Mouse (Mus musculus) embryonic stem cell, embryonic (primary cell): Measurements from ENCODE around the gene Ppp1r15a.

Experiments used
- CTCF ChIA-PET, 4 experiments: fragments of 300-600 bp in 2 of 4; fragments of 350-600 bp in 2 of 4; sonication (Branson Sonifier 250); formaldehyde crosslinking; loops; one replicate each; lab custom pipeline; 2022; ENCODE audit warnings: inconsistent platforms in 2 of 4; lab: Charles Lee
- POLR2A ChIA-PET, 4 experiments: fragments of 300-600 bp in 2 of 4; fragments of 350-600 bp in 2 of 4; sonication (Branson Sonifier 250); formaldehyde crosslinking; loops; one replicate each; lab custom pipeline; 2022; ENCODE audit warnings: antibody characterized with exemption in 4 of 4, inconsistent platforms in 1 of 4; lab: Charles Lee

Ppp1r15a gene

GRCm38 (mm10) chr7:45525809-45526473 lies at the start of gene Ppp1r15a, which contains the start of gene Plekha4:
Gene Ppp1r15a (minus strand): TSS chr7:45526268.
Gene Plekha4 (plus strand): TSS chr7:45526330.
- POLR2A ChIA-PET = interaction anchor here (0.6 to 7.9 kb wide), 166 partner anchors 8 to 828 kb away, joined by 3 to 140 read pairs (median 5); partner anchors contain the start of genes Ftl1 (in 4 of the 4), Bax (in 3 of the 4), Bcat2 (in 3 of the 4) and Fut1 (in 3 of the 4)
- CTCF ChIA-PET = interaction anchor here in 2 of 4 experiments (0.6 to 1.3 kb wide), 11 partner anchors 9 to 67 kb away, joined by 3 to 9 read pairs (median 3); partner anchors contain the start of gene Tulp2 (in 1 of the 2)

DNA sequence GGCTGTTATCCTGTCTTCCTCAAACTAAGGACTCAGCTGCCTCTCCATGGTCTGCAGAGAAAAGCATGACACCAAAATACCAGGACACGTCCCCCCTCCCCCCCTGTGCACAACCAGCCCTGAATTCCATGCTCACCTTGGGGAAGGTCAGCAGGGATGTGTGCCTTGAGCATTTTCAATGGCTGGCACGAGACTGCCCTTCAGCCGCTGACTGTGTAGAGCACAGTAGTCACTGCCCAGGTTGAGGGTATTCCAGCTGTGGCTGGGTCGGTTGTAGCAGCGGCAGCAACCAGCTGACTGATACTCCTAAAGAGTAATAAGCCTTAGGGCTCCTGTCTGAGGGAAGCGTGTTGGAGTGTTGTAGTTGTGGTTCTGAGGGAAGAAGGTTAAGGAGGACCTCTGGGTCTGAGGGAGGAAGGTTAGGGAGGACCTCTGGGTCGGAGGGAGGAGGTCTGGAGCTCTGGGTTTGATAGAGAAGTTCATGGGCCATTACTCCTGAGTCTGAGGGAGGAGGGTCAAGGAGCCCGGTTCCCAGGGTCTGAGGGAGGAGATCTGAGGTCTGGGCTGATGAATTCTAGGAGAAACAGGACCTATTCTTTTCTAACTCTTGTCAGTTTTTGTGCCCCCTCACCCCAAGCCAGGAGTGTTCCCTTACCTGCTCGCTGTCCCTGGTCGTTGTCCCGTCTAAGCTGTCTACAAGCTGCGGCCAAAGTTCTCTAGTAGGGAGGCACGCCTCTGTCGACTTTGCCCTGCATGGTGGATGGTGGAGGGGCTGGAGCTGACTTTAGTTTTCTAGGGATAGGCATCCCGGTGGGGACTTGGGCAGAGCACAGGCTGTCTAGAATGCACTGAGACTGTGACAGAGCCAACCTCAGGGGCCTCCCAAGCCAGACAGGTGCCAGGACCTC lies 48.7 kb upstream of the Ppp1r15a start:
- ChIA-PET POLR2A (interaction anchor here (0.5 to 46.0 kb wide), 24 partner anchors 3 to 426 kb away, joined by 3 to 1068 read pairs (median 6); partner anchors contain the start of genes Plekha4 (in 3 of the 4), Ppp1r15a (in 3 of the 4), Ftl1 (in 2 of the 4) and Hsd17b14 (in 2 of the 4)), CTCF (interaction anchor here in 2 of 4 experiments (0.7 to 3.1 kb wide), 8 partner anchors 9 to 108 kb away, joined by 3 to 9 read pairs (median 4); no protein-coding TSS in a partner anchor)

DNA sequence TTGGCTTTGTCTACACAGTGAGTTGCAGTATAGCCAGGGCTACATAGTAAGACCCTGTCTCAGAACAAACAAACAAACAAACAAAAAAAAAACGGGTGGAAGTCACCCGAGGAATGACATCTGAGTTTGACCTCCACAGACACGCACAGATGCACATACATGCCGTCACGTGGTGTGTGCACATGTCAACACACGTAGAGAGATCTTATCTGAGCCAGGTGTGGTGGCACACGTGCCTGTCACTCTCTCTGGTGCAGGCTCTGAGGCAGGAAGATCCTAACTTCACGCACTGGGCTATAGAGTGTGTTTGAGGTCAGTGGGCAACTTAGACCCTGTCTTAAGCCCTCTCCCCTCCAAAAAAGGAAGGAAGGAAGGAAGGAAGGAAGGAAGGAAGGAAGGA lies 47.9 kb upstream of the Ppp1r15a start:
- ChIA-PET CTCF (interaction anchor here in 2 of 4 experiments (0.7 to 3.1 kb wide), 8 partner anchors 8 to 350 kb away, joined by 3 to 9 read pairs (median 4); no protein-coding TSS in a partner anchor), POLR2A (interaction anchor here in 3 of 4 experiments (0.6 to 46.0 kb wide), 23 partner anchors 2 to 751 kb away, joined by 3 to 1068 read pairs (median 10); partner anchors contain the start of genes Ftl1 (in 2 of the 3), Hsd17b14 (in 2 of the 3), Plekha4 (in 2 of the 3) and Ppp1r15a (in 2 of the 3))

DNA sequence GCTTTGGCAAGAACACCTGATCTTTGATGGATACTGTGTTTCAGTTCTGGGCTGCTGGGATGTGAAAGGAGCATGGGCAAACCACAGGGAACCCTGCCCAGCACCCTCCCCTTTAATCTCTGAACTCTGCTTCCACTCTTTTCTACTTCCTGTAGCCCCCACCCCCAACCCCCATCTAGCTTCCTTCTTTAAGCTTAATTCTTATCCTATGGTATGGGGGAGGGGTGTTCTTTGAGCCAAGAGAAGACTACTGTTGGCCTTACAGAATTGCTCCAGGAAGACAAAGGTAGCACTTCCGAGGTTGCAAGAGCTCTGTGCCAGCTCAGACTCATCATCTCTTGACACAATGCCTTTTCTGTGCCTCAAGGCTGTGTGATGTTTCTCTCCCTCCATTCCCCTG lies 45.9 kb upstream of the Ppp1r15a start:
- ChIA-PET CTCF (interaction anchor here in 3 of 4 experiments (0.5 to 1.4 kb wide), 5 partner anchors 11 to 329 kb away, joined by 3 to 5 read pairs (median 3); no protein-coding TSS in a partner anchor), POLR2A (interaction anchor here (0.5 to 46.0 kb wide), 29 partner anchors 10 to 257 kb away, joined by 3 to 1068 read pairs (median 4); partner anchors contain the start of genes Plekha4 (in 3 of the 4), Ppp1r15a (in 3 of the 4), Hsd17b14 (in 2 of the 4) and Tulp2 (in 2 of the 4))

- ChIA-PET POLR2A (interaction anchor here in 3 of 4 experiments (0.6 to 46.0 kb wide), 26 partner anchors 12 to 175 kb away, joined by 3 to 1068 read pairs (median 22); partner anchors contain the start of genes Plekha4 (in 3 of the 3), Ppp1r15a (in 3 of the 3), Bax (in 2 of the 3) and Hsd17b14 (in 2 of the 3)), CTCF (interaction anchor here in 2 of 4 experiments (0.5 to 1.6 kb wide), 3 partner anchors 19 to 1793 kb away, joined by 3 to 5 read pairs (median 3); no protein-coding TSS in a partner anchor)
Measured at GRCm38 (mm10) chr7:45570103-45570741, 44.2 kb upstream of the Ppp1r15a start, which contains the start of gene Bcat2. Gene Bcat2 (plus strand): TSS chr7:45570153.

- POLR2A ChIA-PET = interaction anchor here (0.5 to 46.0 kb wide), 101 partner anchors 3 to 1195 kb away, joined by 3 to 1068 read pairs (median 6); partner anchors contain the start of genes Bax (in 3 of the 4), Ftl1 (in 3 of the 4), Hsd17b14 (in 3 of the 4) and Plekha4 (in 3 of the 4)
Measured at GRCm38 (mm10) chr7:45568601-45569473, 42.8 kb upstream of the Ppp1r15a start.

GRCm38 (mm10) chr7:45567780-45568516 lies 41.9 kb upstream of the Ppp1r15a start:
- ChIA-PET POLR2A (interaction anchor here (0.5 to 46.0 kb wide), 99 partner anchors 4 to 858 kb away, joined by 3 to 1068 read pairs (median 6); partner anchors contain the start of genes Bax (in 3 of the 4), Ftl1 (in 3 of the 4), Hsd17b14 (in 3 of the 4) and Plekha4 (in 3 of the 4)), CTCF (interaction anchor here (0.6 to 2.6 kb wide), 29 partner anchors 8 to 306 kb away, joined by 3 to 17 read pairs (median 4); partner anchors contain the start of genes Dhdh (in 1 of the 4) and Ruvbl2 (in 1 of the 4))

More at GRCm38 (mm10) chr7:45568601-45569473, 42.8 kb upstream of the Ppp1r15a start:
- CTCF ChIA-PET = interaction anchor here (0.6 to 2.6 kb wide), 28 partner anchors 9 to 263 kb away, joined by 3 to 17 read pairs (median 4); partner anchors contain the start of gene Ruvbl2 (in 1 of the 4)

DNA sequence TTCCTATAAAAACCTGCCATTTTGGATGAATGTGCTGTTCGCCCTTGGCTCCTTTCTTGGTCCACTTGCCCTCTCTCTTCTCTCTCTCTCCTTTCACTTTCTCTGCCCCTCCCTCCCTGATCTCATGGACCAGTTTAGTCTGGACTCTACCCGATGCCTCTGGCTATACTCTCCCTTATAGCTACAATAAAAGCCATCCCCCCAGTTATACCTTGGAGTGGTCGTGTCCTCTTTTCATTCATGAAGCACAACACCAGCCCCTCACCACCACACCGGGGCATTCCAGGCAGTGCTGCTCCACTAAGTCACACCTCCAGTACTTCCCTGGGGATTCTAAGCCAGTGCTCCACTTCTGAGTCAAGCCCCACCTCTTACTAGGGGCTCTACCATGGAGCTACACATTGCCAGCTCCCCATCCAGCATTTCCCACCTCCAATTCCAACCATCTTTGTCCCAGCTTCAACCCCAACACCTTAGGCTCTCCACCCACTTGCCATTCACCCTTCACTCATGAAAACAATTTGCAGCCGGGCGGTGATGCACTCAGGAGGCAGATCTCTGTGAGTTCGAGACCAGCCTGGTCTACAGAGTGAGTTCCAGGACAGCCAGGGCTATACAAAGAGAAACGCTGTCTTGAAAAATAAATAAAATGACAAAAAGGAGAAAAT lies 41.2 kb upstream of the Ppp1r15a start:
- POLR2A ChIA-PET = interaction anchor here (0.5 to 46.0 kb wide), 70 partner anchors 5 to 413 kb away, joined by 3 to 1068 read pairs (median 8); partner anchors contain the start of genes Bax (in 3 of the 4), Ftl1 (in 3 of the 4), Hsd17b14 (in 3 of the 4) and Plekha4 (in 3 of the 4)
- CTCF ChIA-PET = interaction anchor here (0.6 to 2.6 kb wide), 19 partner anchors 7 to 262 kb away, joined by 3 to 17 read pairs (median 5); partner anchors contain the start of gene Dhdh (in 1 of the 4)

DNA sequence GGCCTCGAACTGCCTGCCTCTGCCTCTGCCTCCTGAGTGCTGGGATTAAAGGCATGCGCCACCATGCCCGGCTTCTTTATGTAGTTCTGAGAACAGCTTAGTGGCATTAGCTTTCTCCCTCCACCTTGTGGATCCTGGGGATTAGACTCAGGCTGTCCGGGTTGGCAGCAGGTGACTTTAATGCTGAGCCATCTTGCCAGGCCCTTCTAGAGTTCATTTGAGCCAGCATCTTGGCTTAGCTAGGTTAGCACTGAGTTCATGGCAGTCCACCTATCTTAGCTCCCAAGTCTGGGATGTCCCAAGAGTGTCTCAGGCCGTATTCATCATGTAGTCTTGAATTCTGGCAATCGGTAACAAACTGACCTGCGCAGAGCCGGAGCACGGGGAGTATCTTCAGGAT lies 39.4 kb upstream of the Ppp1r15a start:
- ChIA-PET POLR2A (interaction anchor here (0.7 to 46.0 kb wide), 27 partner anchors 7 to 169 kb away, joined by 3 to 1068 read pairs (median 11); partner anchors contain the start of genes Ftl1 (in 3 of the 4), Bax (in 2 of the 4), Hsd17b14 (in 2 of the 4) and Plekha4 (in 2 of the 4)), CTCF (interaction anchor here in 2 of 4 experiments (1.0 to 2.3 kb wide), 5 partner anchors 9 to 24 kb away, joined by 4 to 13 read pairs (median 5); no protein-coding TSS in a partner anchor)

DNA sequence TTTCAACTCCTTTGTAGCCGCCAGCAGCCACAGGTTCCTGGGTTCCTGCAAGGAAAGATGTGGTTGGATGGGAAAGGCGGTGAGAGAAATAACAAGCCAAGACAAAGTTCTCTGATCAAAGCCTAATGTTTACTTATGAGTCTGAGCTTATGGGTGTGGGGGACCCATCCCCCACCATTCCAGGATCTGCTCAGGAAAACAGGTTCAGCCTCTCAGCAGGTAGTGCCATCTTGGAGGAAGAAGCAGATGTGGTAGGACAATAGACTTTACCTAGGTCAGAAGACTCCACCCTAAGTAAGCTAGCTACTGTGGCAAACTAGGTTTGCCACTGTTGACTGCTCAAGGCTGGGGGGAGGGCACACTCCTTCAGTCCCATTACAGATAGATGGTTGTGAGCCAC lies 38.7 kb upstream of the Ppp1r15a start:
- CTCF ChIA-PET = interaction anchor here in 2 of 4 experiments (0.8 to 2.3 kb wide), 4 partner anchors 9 to 25 kb away, joined by 4 to 13 read pairs (median 6); no protein-coding TSS in a partner anchor
- POLR2A ChIA-PET = interaction anchor here (0.7 to 46.0 kb wide), 16 partner anchors 6 to 105 kb away, joined by 3 to 1068 read pairs (median 60); partner anchors contain the start of genes Plekha4 (in 3 of the 4), Ppp1r15a (in 3 of the 4), Bax (in 2 of the 4) and Ftl1 (in 2 of the 4)

GRCm38 (mm10) chr7:45561624-45562520 lies 35.8 kb upstream of the Ppp1r15a start:
- ChIA-PET CTCF (interaction anchor here in 3 of 4 experiments (0.6 to 4.2 kb wide), 21 partner anchors 9 to 139 kb away, joined by 3 to 27 read pairs (median 5); partner anchors contain the start of gene Nucb1 (in 1 of the 3)), POLR2A (interaction anchor here (0.5 to 46.0 kb wide), 42 partner anchors 8 to 575 kb away, joined by 3 to 1068 read pairs (median 5); partner anchors contain the start of genes Bax (in 2 of the 4), Bcat2 (in 2 of the 4), Plekha4 (in 2 of the 4) and Ppp1r15a (in 2 of the 4))
